Mouse (Mus musculus) midbrain, embryonic 16.5 days (tissue): ENCODE measurements around the gene Muc13. TPM values are rescaled to one million over a fixed set of nuclear protein-coding genes. Genes with fewer than 3 reads are reported as not detected.

ENCODE experiments used
- ATAC-seq: fragments of 200-750 bp; cut with Nextera tagmentation; 2 replicates; pipeline ENCODE4 v1.8.0; 2017; ENCODE audit warnings: moderate TSS enrichment
- H3K27ac ChIP-seq: fragments of 300-500 bp; sonication (generic); 2 replicates; pipeline ENCODE4 v1.5.1; 2014; ENCODE audit warnings: mild to moderate bottlenecking, low read length, mixed read lengths
- H3K27me3 ChIP-seq: fragments of 300-500 bp; sonication (generic); 2 replicates; pipeline ENCODE4 v1.6.1; 2014; ENCODE audit warnings: low read depth, low read length, mixed read lengths; ENCODE audit not compliant: control insufficient read depth, insufficient read depth
- H3K36me3 ChIP-seq: fragments of 300-500 bp; sonication (generic); 2 replicates; pipeline ENCODE4 v1.6.1; 2014; ENCODE audit warnings: mild to moderate bottlenecking, low read length, moderate library complexity, mixed read lengths; ENCODE audit not compliant: control insufficient read depth, insufficient read depth
- H3K4me1 ChIP-seq: fragments of 300-500 bp; sonication (generic); 2 replicates; pipeline ENCODE4 v1.6.1; 2014; ENCODE audit warnings: mild to moderate bottlenecking, low read length, mixed read lengths; ENCODE audit not compliant: control insufficient read depth, insufficient read depth
- H3K4me2 ChIP-seq: fragments of 300-500 bp; sonication (generic); 2 replicates; pipeline ENCODE4 v1.6.1; 2014; ENCODE audit warnings: mild to moderate bottlenecking, low read length, mixed read lengths
- H3K4me3 ChIP-seq: fragments of 300-500 bp; sonication (generic); 2 replicates; pipeline ENCODE4 v1.5.1; 2014; ENCODE audit warnings: low read depth, mild to moderate bottlenecking, low read length, moderate library complexity, mixed read lengths
- H3K9ac ChIP-seq: fragments of 300-500 bp; sonication (generic); 2 replicates; pipeline ENCODE4 v1.6.1; 2014; ENCODE audit warnings: low read depth, low read length, mixed read lengths
- H3K9me3 ChIP-seq: fragments of 300-500 bp; sonication (generic); replicated peaks from 2 replicates; pipeline ENCODE4 v1.6.1; 2014; ENCODE audit warnings: mild to moderate bottlenecking, low read length, mixed read lengths; ENCODE audit not compliant: control insufficient read depth, poor library complexity, severe bottlenecking
- WGBS: fragments of 180-500 bp; shearing (Covaris S2); extraction: QIAGEN DNeasy Blood & Tissue Kit; methylation state at CpG from one replicate; pipeline ENCODE4 v1.1.7; 2014; 5-methylcytosine and 5-hydroxymethylcytosine counted together
- polyA plus RNA-seq: library from polyadenylated mRNA; unstranded; fragments of >200 nt; fragmentation: Nextera tagmentation; extraction: Ambion mirVana; gene quantifications from 2 replicates; pipeline ENCODE4 v1.2.1, GENCODE M21; 2015

Muc13 gene
- polyA plus RNA-seq, 1 experiment from 2014 or later: not detected

- Histone ChIP-seq H3K27me3 (peaks cover 14% of the 10 kb centered on the region), H3K9me3 (no peaks in the 10 kb centered on the region), H3K36me3 (no peaks in the 10 kb centered on the region), H3K27ac (no peak overlapping the region), H3K9ac (no peak overlapping the region), H3K4me1 (peaks cover 8% of the 10 kb centered on the region), H3K4me3 (no peak overlapping the region), H3K4me2 (no peak overlapping the region)
- no peak for ATAC-seq
- WGBS: 84% methylated on average over 3 of the region's 3 CpGs
Observed at GRCm38 (mm10) chr16:33837191-33837590, 43.4 kb downstream of the Muc13 start.

GRCm38 (mm10) chr16:33840616-33841015, 46.8 kb downstream of the Muc13 start:
- H3K9me3 ChIP-seq: no peaks in the 10 kb centered on the region
- H3K27ac ChIP-seq: no peak overlapping the region
- no peak overlapping the region for H3K4me3 ChIP-seq
- H3K4me1 ChIP-seq: peaks cover 3% of the 10 kb centered on the region; the same call in 1 of the 2 replicates
- 66% methylated on average over 6 of the region's 6 CpGs for WGBS
- no peaks in the 10 kb centered on the region; the same call in 1 of the 2 replicates for H3K27me3 ChIP-seq
- no peak overlapping the region for H3K9ac ChIP-seq
- no peaks in the 10 kb centered on the region for H3K36me3 ChIP-seq
- ATAC-seq: no peak
- no peak overlapping the region for H3K4me2 ChIP-seq

GRCm38 (mm10) chr16:33842081-33842880, 48.4 kb downstream of the Muc13 start:
- Histone ChIP-seq H3K36me3 (no peaks in the 10 kb centered on the region), H3K4me2 (no peak overlapping the region), H3K4me3 (no peak overlapping the region), H3K4me1 (peaks cover 3% of the 10 kb centered on the region; the same call in 1 of the 2 replicates), H3K27me3 (no peaks in the 10 kb centered on the region; the same call in 1 of the 2 replicates), H3K9me3 (no peaks in the 10 kb centered on the region), H3K9ac (no peak overlapping the region), H3K27ac (no peak overlapping the region)
- 63% methylated on average over 12 of the region's 12 CpGs for WGBS
- ATAC-seq: no peak

- Histone ChIP-seq H3K27ac (no peak overlapping the region), H3K9ac (no peak overlapping the region), H3K36me3 (no peaks in the 10 kb centered on the region), H3K9me3 (no peaks in the 10 kb centered on the region), H3K4me3 (no peak overlapping the region), H3K4me1 (peaks cover 3% of the 10 kb centered on the region; the same call in 1 of the 2 replicates), H3K4me2 (no peak overlapping the region), H3K27me3 (no peaks in the 10 kb centered on the region; the same call in 1 of the 2 replicates)
- ATAC-seq: no peak
- WGBS: 27% methylated on average over 4 of the region's 4 CpGs
Observed at GRCm38 (mm10) chr16:33844150-33844611, 50.3 kb downstream of the Muc13 start.

GRCm38 (mm10) chr16:33844866-33845265, 51.0 kb downstream of the Muc13 start:
- H3K9me3 ChIP-seq: no peaks in the 10 kb centered on the region
- no peak overlapping the region for H3K4me2 ChIP-seq
- 79% methylated on average over 6 of the region's 6 CpGs for WGBS
- no peak overlapping the region for H3K9ac ChIP-seq
- no peak for ATAC-seq
- H3K36me3 ChIP-seq: no peaks in the 10 kb centered on the region
- H3K4me3 ChIP-seq: no peak overlapping the region
- no peak overlapping the region for H3K27ac ChIP-seq
- no peaks in the 10 kb centered on the region; the same call in 1 of the 2 replicates for H3K27me3 ChIP-seq
- H3K4me1 ChIP-seq: peaks cover 3% of the 10 kb centered on the region; the same call in 1 of the 2 replicates

GRCm38 (mm10) chr16:33853271-33853670, 59.4 kb downstream of the Muc13 start:
- Histone ChIP-seq H3K9ac (no peak overlapping the region), H3K4me1 (no peaks in the 10 kb centered on the region), H3K27ac (no peak overlapping the region), H3K4me3 (no peak overlapping the region), H3K27me3 (no peaks in the 10 kb centered on the region), H3K4me2 (no peak overlapping the region), H3K36me3 (no peaks in the 10 kb centered on the region), H3K9me3 (no peaks in the 10 kb centered on the region)
- ATAC-seq: no peak

- no peaks in the 10 kb centered on the region for H3K36me3 ChIP-seq
- H3K4me3 ChIP-seq: no peak overlapping the region
- WGBS: 86% methylated on average over 2 of the region's 2 CpGs
- no peaks in the 10 kb centered on the region for H3K27me3 ChIP-seq
- no peak overlapping the region for H3K27ac ChIP-seq
- no peak overlapping the region for H3K4me2 ChIP-seq
- no peaks in the 10 kb centered on the region for H3K9me3 ChIP-seq
- no peak overlapping the region for H3K9ac ChIP-seq
- peaks cover 7% of the 10 kb centered on the region; the same call in 1 of the 2 replicates for H3K4me1 ChIP-seq
- ATAC-seq: no peak
Observed at GRCm38 (mm10) chr16:33858766-33859165, 64.9 kb downstream of the Muc13 start.

GRCm38 (mm10) chr16:33859380-33859779, 65.5 kb downstream of the Muc13 start:
- ATAC-seq: no peak
- Histone ChIP-seq H3K9me3 (no peaks in the 10 kb centered on the region), H3K4me1 (peaks cover 7% of the 10 kb centered on the region; the same call in 1 of the 2 replicates), H3K4me3 (no peak overlapping the region), H3K36me3 (no peaks in the 10 kb centered on the region), H3K9ac (no peak overlapping the region), H3K27ac (no peak overlapping the region), H3K4me2 (no peak overlapping the region; the same call in 1 of the 2 replicates), H3K27me3 (no peaks in the 10 kb centered on the region)
- WGBS: 53% methylated on average over 5 of the region's 5 CpGs

- Histone ChIP-seq H3K27ac (no peak overlapping the region), H3K9me3 (no peaks in the 10 kb centered on the region), H3K27me3 (no peaks in the 10 kb centered on the region), H3K4me1 (peaks cover 7% of the 10 kb centered on the region; the same call in 1 of the 2 replicates), H3K4me2 (peak overlapping the region; percentile 31), H3K9ac (no peak overlapping the region), H3K36me3 (no peaks in the 10 kb centered on the region), H3K4me3 (no peak overlapping the region)
- ATAC-seq: peak; percentile 95
- WGBS: 41% methylated on average over 14 of the region's 14 CpGs
Observed at GRCm38 (mm10) chr16:33859988-33860700, 66.3 kb downstream of the Muc13 start.
